Mouse (Mus musculus): ENCODE results near the gene Bsn. TPM values are rescaled to one million over a fixed set of nuclear protein-coding genes. Genes with fewer than 3 reads are reported as not detected.
A peak's percentile ranks its signal among the peaks of the same experiment; 100 is the strongest.
"Not testable (repeated sequence)": the region's sequence is repeated elsewhere in the genome, so short reads cannot be mapped to it uniquely, and the experiment has no call there.

The Bsn gene
- polyA plus RNA-seq, 1 experiment, result not detected

- WGBS, result 33% methylated on average over 8 of the region's 8 CpGs
- TF ChIP-seq POLR2A (IDR thresholded peaks at IDR 0.05; ENCODE audit: insufficient read depth, low read depth, low read length), result no peak; the same call in 1 of the 2 replicates
- no peak for TF ChIP-seq CTCF (IDR thresholded peaks at IDR 0.05; ENCODE audit: insufficient read depth, low read depth, low read length)
- H3K27ac ChIP-seq (ENCODE audit: insufficient read depth, low read depth, low read length), result peak overlapping the region; percentile 83
Observed at GRCm38 (mm10) chr9:108204884-108205570, 14.8 kb upstream of the Bsn start.

GRCm38 (mm10) chr9:108203015-108203414 lies 12.8 kb upstream of the Bsn start:
- TF ChIP-seq CTCF (IDR thresholded peaks at IDR 0.05; ENCODE audit: insufficient read depth, low read depth, low read length) (no peak), POLR2A (IDR thresholded peaks at IDR 0.05; ENCODE audit: insufficient read depth, low read depth, low read length) (no peak)
- Histone ChIP-seq H3K4me3 (ENCODE audit: insufficient read depth, low read depth, low read length) (no peak overlapping the region), H3K4me1 (ENCODE audit: control insufficient read depth, insufficient read depth, low read length) (peaks cover 31% of the 10 kb centered on the region), H3K27ac (ENCODE audit: insufficient read depth, low read depth, low read length) (no peak overlapping the region)
- WGBS, result 23% methylated on average over 13 of the region's 13 CpGs

More at GRCm38 (mm10) chr9:108204884-108205570, 14.8 kb upstream of the Bsn start:
- Histone ChIP-seq H3K4me3 (ENCODE audit: insufficient read depth, low read depth, low read length) (no peak overlapping the region), H3K4me1 (ENCODE audit: control insufficient read depth, insufficient read depth, low read length) (peaks cover 31% of the 10 kb centered on the region)

GRCm38 (mm10) chr9:108202169-108202568 lies 12.0 kb upstream of the Bsn start:
- WGBS, result 90% methylated on average over 2 of the region's 2 CpGs
- Histone ChIP-seq H3K4me3 (ENCODE audit: insufficient read depth, low read depth, low read length) (no peak overlapping the region), H3K27ac (ENCODE audit: insufficient read depth, low read depth, low read length) (no peak overlapping the region), H3K4me1 (ENCODE audit: control insufficient read depth, insufficient read depth, low read length) (peaks cover 35% of the 10 kb centered on the region)
- TF ChIP-seq POLR2A (IDR thresholded peaks at IDR 0.05; ENCODE audit: insufficient read depth, low read depth, low read length), result no peak
- TF ChIP-seq CTCF (IDR thresholded peaks at IDR 0.05; ENCODE audit: insufficient read depth, low read depth, low read length), result no peak

GRCm38 (mm10) chr9:108201160-108201559 lies 11.0 kb upstream of the Bsn start:
- no peak overlapping the region for H3K27ac ChIP-seq (ENCODE audit: insufficient read depth, low read depth, low read length)
- H3K4me3 ChIP-seq (ENCODE audit: insufficient read depth, low read depth, low read length), result peak overlapping the region; percentile 31
- under 1% methylated on average over 13 of the region's 13 CpGs for WGBS
- peak; percentile 49; the same call in 1 of the 2 replicates for TF ChIP-seq CTCF (IDR thresholded peaks at IDR 0.05; ENCODE audit: insufficient read depth, low read depth, low read length)
- TF ChIP-seq POLR2A (IDR thresholded peaks at IDR 0.05; ENCODE audit: insufficient read depth, low read depth, low read length), result no peak
- peaks cover 30% of the 10 kb centered on the region for H3K4me1 ChIP-seq (ENCODE audit: control insufficient read depth, insufficient read depth, low read length)

- TF ChIP-seq POLR2A (IDR thresholded peaks at IDR 0.05; ENCODE audit: insufficient read depth, low read depth, low read length) (no peak), CTCF (IDR thresholded peaks at IDR 0.05; ENCODE audit: insufficient read depth, low read depth, low read length) (no peak)
- WGBS, result 25% methylated on average over 4 of the region's 4 CpGs
Observed at GRCm38 (mm10) chr9:108198621-108199020, 8.4 kb upstream of the Bsn start.

GRCm38 (mm10) chr9:108196920-108197677 lies 6.9 kb upstream of the Bsn start:
- Histone ChIP-seq H3K4me1 (ENCODE audit: control insufficient read depth, insufficient read depth, low read length) (peaks cover 12% of the 10 kb centered on the region), H3K27ac (ENCODE audit: insufficient read depth, low read depth, low read length) (no peak overlapping the region), H3K4me3 (ENCODE audit: insufficient read depth, low read depth, low read length) (no peak overlapping the region)
- TF ChIP-seq POLR2A (IDR thresholded peaks at IDR 0.05; ENCODE audit: insufficient read depth, low read depth, low read length), result no peak
- no peak for TF ChIP-seq CTCF (IDR thresholded peaks at IDR 0.05; ENCODE audit: insufficient read depth, low read depth, low read length)
- 17% methylated on average over 24 of the region's 24 CpGs for WGBS

More at GRCm38 (mm10) chr9:108198621-108199020, 8.4 kb upstream of the Bsn start:
- Histone ChIP-seq H3K27ac (ENCODE audit: insufficient read depth, low read depth, low read length) (no peak overlapping the region), H3K4me3 (ENCODE audit: insufficient read depth, low read depth, low read length) (no peak overlapping the region), H3K4me1 (ENCODE audit: control insufficient read depth, insufficient read depth, low read length) (peaks cover 15% of the 10 kb centered on the region)

GRCm38 (mm10) chr9:108196222-108196621 lies 6.0 kb upstream of the Bsn start:
- H3K27ac ChIP-seq (ENCODE audit: insufficient read depth, low read depth, low read length); H3K4me3 ChIP-seq (ENCODE audit: insufficient read depth, low read depth, low read length): not testable (repeated sequence)
- H3K4me1 ChIP-seq (ENCODE audit: control insufficient read depth, insufficient read depth, low read length), result peaks cover 11% of the 10 kb centered on the region
- 72% methylated on average over 6 of the region's 6 CpGs for WGBS

- Histone ChIP-seq H3K27ac (ENCODE audit: insufficient read depth, low read depth, low read length) (peak overlapping the region; percentile 27; the same call in 1 of the 2 replicates), H3K4me1 (ENCODE audit: control insufficient read depth, insufficient read depth, low read length) (peaks cover 8% of the 10 kb centered on the region), H3K4me3 (ENCODE audit: insufficient read depth, low read depth, low read length) (peak overlapping the region; percentile 80)
- WGBS, result 11% methylated on average over 5 of the region's 5 CpGs
- TF ChIP-seq CTCF (IDR thresholded peaks at IDR 0.05; ENCODE audit: insufficient read depth, low read depth, low read length), result no peak
- no peak for TF ChIP-seq POLR2A (IDR thresholded peaks at IDR 0.05; ENCODE audit: insufficient read depth, low read depth, low read length)
Observed at GRCm38 (mm10) chr9:108189488-108189786, 747 bp downstream of the Bsn start.

- no peak for TF ChIP-seq CTCF (IDR thresholded peaks at IDR 0.05; ENCODE audit: insufficient read depth, low read depth, low read length)
- no peak for TF ChIP-seq POLR2A (IDR thresholded peaks at IDR 0.05; ENCODE audit: insufficient read depth, low read depth, low read length)
- 22% methylated on average over 7 of the region's 7 CpGs for WGBS
- peaks cover 11% of the 10 kb centered on the region for H3K4me1 ChIP-seq (ENCODE audit: control insufficient read depth, insufficient read depth, low read length)
- H3K4me3 ChIP-seq (ENCODE audit: insufficient read depth, low read depth, low read length), result peak overlapping the region; percentile 80
- H3K27ac ChIP-seq (ENCODE audit: insufficient read depth, low read depth, low read length), result peak overlapping the region; percentile 27; the same call in 1 of the 2 replicates
Observed at GRCm38 (mm10) chr9:108189023-108189422, 1.2 kb downstream of the Bsn start.

Measured in olfactory bulb, adult 2 months (tissue).